Mouse (Mus musculus): Measurements from ENCODE around the gene Mink1.

The Mink1 gene

GRCm38 (mm10) chr11:70621972-70622814 is 59.5 kb downstream of the Mink1 start:
- in situ Hi-C loops (cut with MboI; ENCODE audit: unreplicated experiment in 2 of 2), result loop anchor here in 1 of 2 experiments (10.0 to 25.0 kb wide), 2 partner anchors 207 to 385 kb away; partner anchors contain the start of genes 0610010K14Rik, Bcl6b, Gm21988 and Pelp1

- in situ Hi-C loops (cut with MboI; ENCODE audit: unreplicated experiment in 2 of 2), result loop anchor here in 1 of 2 experiments (10.0 to 25.0 kb wide), 2 partner anchors 208 to 386 kb away; partner anchors contain the start of genes 0610010K14Rik, Bcl6b, Gm21988 and Pelp1
These were observed 60.5 kb downstream of the Mink1 start for GRCm38 (mm10) chr11:70623053-70623742.

- in situ Hi-C loops (cut with MboI; ENCODE audit: unreplicated experiment in 2 of 2), result loop anchor here (5.0 to 10.0 kb wide), 3 partner anchors 132 to 211 kb away; partner anchors contain the start of gene Pelp1 (in 1 of the 2)
These were observed 62.8 kb downstream of the Mink1 start for GRCm38 (mm10) chr11:70625473-70625872.

GRCm38 (mm10) chr11:70626877-70627276 is 64.2 kb downstream of the Mink1 start:
- in situ Hi-C loops (cut with MboI; ENCODE audit: unreplicated experiment in 2 of 2), result loop anchor here (5.0 to 10.0 kb wide), 3 partner anchors 130 to 212 kb away; partner anchors contain the start of gene Pelp1 (in 1 of the 2)

- in situ Hi-C loops (cut with MboI; ENCODE audit: unreplicated experiment in 2 of 2), result loop anchor here (5.0 to 10.0 kb wide), 3 partner anchors 129 to 214 kb away; partner anchors contain the start of gene Pelp1 (in 1 of the 2)
These were observed 65.8 kb downstream of the Mink1 start for GRCm38 (mm10) chr11:70628431-70628830.

GRCm38 (mm10) chr11:70629557-70629956 is 66.9 kb downstream of the Mink1 start:
- in situ Hi-C loops (cut with MboI; ENCODE audit: unreplicated experiment in 2 of 2), result loop anchor here (5.0 to 10.0 kb wide), 3 partner anchors 128 to 215 kb away; partner anchors contain the start of gene Pelp1 (in 1 of the 2)

GRCm38 (mm10) chr11:70630129-70630528 is 67.4 kb downstream of the Mink1 start:
- in situ Hi-C loops (cut with MboI; ENCODE audit: unreplicated experiment in 2 of 2), result loop anchor here in 1 of 2 experiments (10.0 kb wide), 1 partner anchor 55 kb away; the partner anchor contains the start of gene Camta2

- in situ Hi-C loops (cut with MboI; ENCODE audit: unreplicated experiment in 2 of 2), result loop anchor here in 1 of 2 experiments (10.0 kb wide), 1 partner anchor 49 kb away; the partner anchor contains the start of gene Camta2
These were observed 72.9 kb downstream of the Mink1 start for GRCm38 (mm10) chr11:70635601-70636000.

GRCm38 (mm10) chr11:70637764-70638163 is 75.1 kb downstream of the Mink1 start:
- in situ Hi-C loops (cut with MboI; ENCODE audit: unreplicated experiment in 2 of 2), result loop anchor here in 1 of 2 experiments (10.0 kb wide), 1 partner anchor 47 kb away; the partner anchor contains the start of gene Camta2

GRCm38 (mm10) chr11:70638293-70638692 is 75.6 kb downstream of the Mink1 start:
- in situ Hi-C loops (cut with MboI; ENCODE audit: unreplicated experiment in 2 of 2), result loop anchor here in 1 of 2 experiments (10.0 kb wide), 1 partner anchor 47 kb away; the partner anchor contains the start of gene Camta2

- in situ Hi-C loops (cut with MboI; ENCODE audit: unreplicated experiment in 2 of 2), result loop anchor here in 1 of 2 experiments (10.0 kb wide), 1 partner anchor 46 kb away; the partner anchor contains the start of gene Camta2
These were observed 76.1 kb downstream of the Mink1 start, which contains the start of gene Gp1ba for GRCm38 (mm10) chr11:70638714-70639278. Gene Gp1ba, plus strand, starts transcription at chr11:70639122.

- in situ Hi-C loops (cut with MboI; ENCODE audit: unreplicated experiment in 2 of 2), result loop anchor here in 1 of 2 experiments (10.0 kb wide), 1 partner anchor 45 kb away; the partner anchor contains the start of gene Camta2
These were observed 77.3 kb downstream of the Mink1 start for GRCm38 (mm10) chr11:70639976-70640375.

- in situ Hi-C loops (cut with MboI; ENCODE audit: unreplicated experiment in 2 of 2), result no loop called here
These were observed 78.6 kb downstream of the Mink1 start for GRCm38 (mm10) chr11:70641241-70641640.

- in situ Hi-C loops (cut with MboI; ENCODE audit: unreplicated experiment in 2 of 2), result no loop called here
These were observed 80.4 kb downstream of the Mink1 start for GRCm38 (mm10) chr11:70643051-70643450.

GRCm38 (mm10) chr11:70644564-70645103 is 82.0 kb downstream of the Mink1 start:
- in situ Hi-C loops (cut with MboI; ENCODE audit: unreplicated experiment in 2 of 2), result no loop called here

GRCm38 (mm10) chr11:70645461-70646258 is 83.0 kb downstream of the Mink1 start:
- in situ Hi-C loops (cut with MboI; ENCODE audit: unreplicated experiment in 2 of 2), result no loop called here

- in situ Hi-C loops (cut with MboI; ENCODE audit: unreplicated experiment in 2 of 2), result no loop called here
These were observed 83.5 kb downstream of the Mink1 start for GRCm38 (mm10) chr11:70646259-70646555.

GRCm38 (mm10) chr11:70646691-70647650 is 84.3 kb downstream of the Mink1 start, which contains the start of the genes Rnf167 and Slc25a11:
Gene Rnf167, plus strand, starts transcription at chr11:70647235.
Gene Slc25a11, minus strand, starts transcription at chr11:70647479.
- in situ Hi-C loops (cut with MboI; ENCODE audit: unreplicated experiment in 2 of 2), result no loop called here
